Mouse (Mus musculus): ENCODE data around the gene Ffar1.

The Ffar1 gene

DNA sequence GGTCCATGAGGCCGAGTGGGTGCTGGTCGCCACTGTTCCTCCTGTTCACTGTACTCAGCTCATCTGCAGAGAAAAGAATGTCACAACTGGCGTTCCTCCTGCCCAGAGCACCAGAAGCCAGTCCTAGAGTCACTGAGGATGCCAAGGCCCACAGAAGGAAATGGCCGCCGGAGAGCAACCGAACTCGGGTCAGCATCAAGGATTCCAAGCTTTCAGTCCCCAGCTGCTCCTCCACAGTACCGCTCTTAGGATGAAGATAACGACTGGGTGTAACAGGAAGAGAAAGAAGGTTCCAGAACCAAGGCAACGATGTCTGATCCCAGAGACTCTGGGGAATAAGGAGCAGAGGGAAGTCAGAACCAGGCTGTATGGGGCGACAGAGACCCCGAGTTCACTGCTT is at the start of gene Ffar1:
TSS of gene Ffar1 (minus strand) at position 101 of the 400 bp plus-strand sequence.
- no peak for DNase-seq (ENCODE audit: low read depth, low spot score)
- H3K27me3 ChIP-seq (ENCODE audit: control insufficient read depth, insufficient read depth, low read length, poor library complexity, severe bottlenecking), result no peaks in the 10 kb centered on the region
- H3K36me3 ChIP-seq (ENCODE audit: control insufficient read depth, insufficient read depth, low read length, poor library complexity, severe bottlenecking), result peaks cover 9% of the 10 kb centered on the region

GRCm38 (mm10) chr7:30909773-30910172 is 48.4 kb upstream of the Ffar1 start:
- H3K36me3 ChIP-seq (ENCODE audit: control insufficient read depth, insufficient read depth, low read length, poor library complexity, severe bottlenecking), result no peaks in the 10 kb centered on the region
- no peak for DNase-seq (ENCODE audit: low read depth, low spot score)
- no peaks in the 10 kb centered on the region for H3K27me3 ChIP-seq (ENCODE audit: control insufficient read depth, insufficient read depth, low read length, poor library complexity, severe bottlenecking)

- DNase-seq (ENCODE audit: low read depth, low spot score), result no peak
- H3K36me3 ChIP-seq (ENCODE audit: control insufficient read depth, insufficient read depth, low read length, poor library complexity, severe bottlenecking), result no peaks in the 10 kb centered on the region
- H3K27me3 ChIP-seq (ENCODE audit: control insufficient read depth, insufficient read depth, low read length, poor library complexity, severe bottlenecking), result no peaks in the 10 kb centered on the region
Observed at GRCm38 (mm10) chr7:30908992-30909431, 47.6 kb upstream of the Ffar1 start.

DNA sequence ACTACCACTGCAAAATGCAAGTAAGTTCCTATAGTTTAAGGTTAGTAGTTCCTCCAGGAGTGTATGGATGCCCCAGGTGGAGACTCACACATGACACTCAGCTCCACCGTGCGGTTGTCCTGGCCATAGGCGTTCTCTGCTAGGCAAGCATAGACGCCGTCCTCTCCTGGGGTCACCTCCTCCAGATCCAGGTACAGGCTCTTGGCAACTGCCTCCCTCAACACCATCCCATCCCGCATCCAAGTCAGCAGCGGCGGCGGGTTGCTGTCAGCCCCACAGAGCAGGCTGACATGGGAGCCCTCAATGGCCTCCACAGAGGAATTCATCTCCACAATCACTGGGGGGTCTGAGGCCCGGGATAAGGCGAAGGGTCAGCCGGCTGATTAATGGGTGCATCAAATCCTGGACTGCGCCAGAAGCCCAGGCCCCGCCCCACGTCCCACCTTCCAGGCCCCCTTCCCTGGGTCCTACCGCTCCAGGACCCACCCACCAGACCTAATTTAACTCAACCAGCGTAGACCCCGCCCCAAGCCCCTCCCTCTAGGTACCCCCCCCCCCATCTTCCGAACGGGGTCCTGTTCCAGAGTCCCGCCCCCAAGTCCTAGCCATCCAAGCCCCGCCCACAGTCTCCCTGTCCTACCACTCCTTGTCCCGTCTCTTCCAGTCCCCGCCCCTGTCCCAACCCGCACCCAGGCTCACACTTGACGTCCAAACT is 47.1 kb upstream of the Ffar1 start:
- H3K27me3 ChIP-seq (ENCODE audit: control insufficient read depth, insufficient read depth, low read length, poor library complexity, severe bottlenecking), result no peaks in the 10 kb centered on the region
- DNase-seq (ENCODE audit: low read depth, low spot score), result no peak
- no peaks in the 10 kb centered on the region for H3K36me3 ChIP-seq (ENCODE audit: control insufficient read depth, insufficient read depth, low read length, poor library complexity, severe bottlenecking)

- Histone ChIP-seq H3K36me3 (ENCODE audit: control insufficient read depth, insufficient read depth, low read length, poor library complexity, severe bottlenecking) (no peaks in the 10 kb centered on the region), H3K27me3 (ENCODE audit: control insufficient read depth, insufficient read depth, low read length, poor library complexity, severe bottlenecking) (no peaks in the 10 kb centered on the region)
- DNase-seq (ENCODE audit: low read depth, low spot score), result peak; percentile 73
Observed at GRCm38 (mm10) chr7:30904042-30904441, 42.7 kb upstream of the Ffar1 start.

DNA sequence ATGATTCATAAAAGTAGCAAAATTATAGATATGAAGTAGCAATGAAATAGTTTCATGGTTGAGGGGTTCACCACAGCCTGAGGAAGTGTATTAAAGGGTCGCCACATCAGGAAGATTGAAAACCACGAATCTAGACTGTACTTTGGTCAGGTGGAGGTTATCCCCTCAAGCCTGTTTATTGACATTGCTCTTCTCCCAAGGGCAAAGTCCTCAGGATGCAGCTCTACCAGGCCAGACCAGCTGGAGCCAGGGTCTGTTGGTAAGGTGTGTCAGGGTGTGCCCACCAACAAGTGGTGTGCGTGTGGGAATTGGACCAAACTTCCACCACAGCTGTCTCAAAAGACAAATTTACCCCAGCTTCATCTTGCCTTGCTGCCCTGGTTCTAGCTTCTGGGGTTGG is 33.9 kb upstream of the Ffar1 start:
- DNase-seq (ENCODE audit: low read depth, low spot score), result no peak
- H3K36me3 ChIP-seq (ENCODE audit: control insufficient read depth, insufficient read depth, low read length, poor library complexity, severe bottlenecking), result no peaks in the 10 kb centered on the region
- no peaks in the 10 kb centered on the region for H3K27me3 ChIP-seq (ENCODE audit: control insufficient read depth, insufficient read depth, low read length, poor library complexity, severe bottlenecking)

DNA sequence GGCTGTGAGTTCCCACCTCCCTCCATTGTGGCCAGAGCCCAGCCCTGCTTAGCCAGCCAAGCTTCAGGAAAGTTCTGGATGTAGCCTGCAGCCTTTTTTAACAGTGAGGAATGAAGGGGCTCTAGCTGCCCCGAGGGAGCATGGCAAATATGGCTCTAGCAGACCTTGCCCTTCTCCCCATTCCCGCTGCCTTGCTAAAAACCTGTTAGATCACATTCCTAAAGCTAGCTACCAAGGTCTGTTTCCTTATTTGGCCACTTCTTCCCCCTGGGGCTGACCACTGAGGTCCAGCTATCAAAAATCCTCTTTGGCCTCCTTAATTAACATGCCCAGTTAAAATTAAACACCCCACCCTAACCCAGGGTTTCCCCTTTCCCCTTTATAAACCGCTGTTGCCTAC is 31.2 kb upstream of the Ffar1 start:
- DNase-seq (ENCODE audit: low read depth, low spot score), result no peak

GRCm38 (mm10) chr7:30891746-30892145 is 30.4 kb upstream of the Ffar1 start:
- DNase-seq (ENCODE audit: low read depth, low spot score), result peak; percentile 55
- Histone ChIP-seq H3K36me3 (ENCODE audit: control insufficient read depth, insufficient read depth, low read length, poor library complexity, severe bottlenecking) (no peaks in the 10 kb centered on the region), H3K27me3 (ENCODE audit: control insufficient read depth, insufficient read depth, low read length, poor library complexity, severe bottlenecking) (no peaks in the 10 kb centered on the region)

More for the DNA sequence above, 31.2 kb upstream of the Ffar1 start:
- H3K36me3 ChIP-seq (ENCODE audit: control insufficient read depth, insufficient read depth, low read length, poor library complexity, severe bottlenecking), result no peaks in the 10 kb centered on the region
- H3K27me3 ChIP-seq (ENCODE audit: control insufficient read depth, insufficient read depth, low read length, poor library complexity, severe bottlenecking), result no peaks in the 10 kb centered on the region

- H3K36me3 ChIP-seq (ENCODE audit: control insufficient read depth, insufficient read depth, low read length, poor library complexity, severe bottlenecking), result no peaks in the 10 kb centered on the region
- no peaks in the 10 kb centered on the region for H3K27me3 ChIP-seq (ENCODE audit: control insufficient read depth, insufficient read depth, low read length, poor library complexity, severe bottlenecking)
- peak; percentile 49 for DNase-seq (ENCODE audit: low read depth, low spot score)
Observed at GRCm38 (mm10) chr7:30890681-30891080, 29.3 kb upstream of the Ffar1 start.

DNA sequence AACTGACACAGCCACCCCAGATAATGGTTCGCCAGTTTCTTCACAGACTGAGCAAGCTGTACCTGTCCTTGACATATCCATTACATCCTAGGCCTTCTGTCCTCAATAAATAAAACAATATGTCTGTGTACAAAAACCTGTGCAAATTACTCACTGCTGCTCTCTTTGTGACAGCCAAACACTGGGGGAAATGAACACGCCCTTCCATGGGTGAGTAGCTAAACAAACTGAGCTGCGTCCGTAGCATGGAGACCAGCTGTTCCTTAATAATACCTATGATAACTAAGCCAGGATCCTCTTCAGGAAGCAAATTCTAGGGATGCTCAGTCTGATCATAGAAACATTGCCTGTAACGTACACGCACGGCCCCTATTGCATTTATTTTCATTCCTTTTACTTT is 27.4 kb upstream of the Ffar1 start:
- H3K36me3 ChIP-seq (ENCODE audit: control insufficient read depth, insufficient read depth, low read length, poor library complexity, severe bottlenecking), result no peaks in the 10 kb centered on the region
- no peaks in the 10 kb centered on the region for H3K27me3 ChIP-seq (ENCODE audit: control insufficient read depth, insufficient read depth, low read length, poor library complexity, severe bottlenecking)
- DNase-seq (ENCODE audit: low read depth, low spot score), result no peak

- no peaks in the 10 kb centered on the region for H3K27me3 ChIP-seq (ENCODE audit: control insufficient read depth, insufficient read depth, low read length, poor library complexity, severe bottlenecking)
- H3K36me3 ChIP-seq (ENCODE audit: control insufficient read depth, insufficient read depth, low read length, poor library complexity, severe bottlenecking), result no peaks in the 10 kb centered on the region
- DNase-seq (ENCODE audit: low read depth, low spot score), result peak; percentile 91
Observed at GRCm38 (mm10) chr7:30887568-30888188, 26.3 kb upstream of the Ffar1 start.

- no peaks in the 10 kb centered on the region for H3K36me3 ChIP-seq (ENCODE audit: control insufficient read depth, insufficient read depth, low read length, poor library complexity, severe bottlenecking)
- no peaks in the 10 kb centered on the region for H3K27me3 ChIP-seq (ENCODE audit: control insufficient read depth, insufficient read depth, low read length, poor library complexity, severe bottlenecking)
- no peak for DNase-seq (ENCODE audit: low read depth, low spot score)
Observed at GRCm38 (mm10) chr7:30886852-30887251, 25.5 kb upstream of the Ffar1 start.

DNA sequence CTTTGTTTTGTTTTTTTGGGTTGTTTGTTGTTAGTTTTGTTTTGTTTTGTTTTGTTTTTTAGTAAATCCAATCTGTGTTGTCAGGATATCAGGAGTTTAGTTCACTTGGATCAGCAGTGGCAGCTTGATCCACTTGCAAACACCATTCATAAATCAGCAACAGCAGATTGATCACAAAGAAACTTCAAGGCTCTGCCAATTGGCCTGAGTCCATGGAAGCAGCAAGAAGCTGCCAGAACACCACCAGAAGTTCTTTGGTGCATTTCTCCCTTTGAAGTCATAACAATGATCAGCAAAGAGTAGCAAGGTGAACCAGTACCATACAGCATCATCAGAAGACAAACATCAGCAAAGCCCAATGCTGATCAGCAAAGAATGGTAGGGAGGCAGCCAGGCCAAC is 22.7 kb upstream of the Ffar1 start:
- Histone ChIP-seq H3K36me3 (ENCODE audit: control insufficient read depth, insufficient read depth, low read length, poor library complexity, severe bottlenecking) (peaks cover 2% of the 10 kb centered on the region), H3K27me3 (ENCODE audit: control insufficient read depth, insufficient read depth, low read length, poor library complexity, severe bottlenecking) (no peaks in the 10 kb centered on the region)
- DNase-seq (ENCODE audit: low read depth, low spot score), result no peak

DNA sequence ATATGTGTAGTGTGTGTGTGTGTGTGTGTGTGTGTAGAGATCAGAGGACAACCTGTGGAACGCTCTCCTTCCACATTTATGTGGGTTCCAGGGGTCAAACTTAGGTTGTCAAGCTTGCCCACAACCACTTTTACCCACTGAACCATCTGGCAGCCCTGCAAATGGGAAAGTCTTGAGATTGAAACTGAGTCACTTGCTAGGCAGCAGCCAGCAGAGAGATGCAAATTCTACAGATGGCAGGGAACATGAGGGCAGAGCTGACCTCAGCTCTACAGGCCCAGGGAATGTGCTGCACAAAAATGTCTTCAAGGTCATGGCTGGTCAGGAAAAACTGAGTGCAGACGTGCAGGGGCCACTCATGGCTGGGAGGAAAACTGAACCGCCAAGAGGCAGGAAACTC is 20.0 kb upstream of the Ffar1 start:
- H3K36me3 ChIP-seq (ENCODE audit: control insufficient read depth, insufficient read depth, low read length, poor library complexity, severe bottlenecking), result peaks cover 16% of the 10 kb centered on the region
- H3K27me3 ChIP-seq (ENCODE audit: control insufficient read depth, insufficient read depth, low read length, poor library complexity, severe bottlenecking), result no peaks in the 10 kb centered on the region
- DNase-seq (ENCODE audit: low read depth, low spot score), result no peak

GRCm38 (mm10) chr7:30880176-30880575 is 18.8 kb upstream of the Ffar1 start, which contains the start of gene Cd22:
Cd22 (minus strand) TSS chr7:30880342.
- peak; percentile 69 for DNase-seq (ENCODE audit: low read depth, low spot score)
- peaks cover 25% of the 10 kb centered on the region for H3K36me3 ChIP-seq (ENCODE audit: control insufficient read depth, insufficient read depth, low read length, poor library complexity, severe bottlenecking)
- H3K27me3 ChIP-seq (ENCODE audit: control insufficient read depth, insufficient read depth, low read length, poor library complexity, severe bottlenecking), result no peaks in the 10 kb centered on the region

Measured in splenic B cell, adult 2 months (primary cell).